Mouse (Mus musculus): ENCODE results near the gene Cryz. TPM values are rescaled to one million over a fixed set of nuclear protein-coding genes. Genes with fewer than 3 reads are reported as not detected.

The Cryz gene
- polyA plus RNA-seq, 1 experiment from 2014 or later, result 24.2 TPM

- WGBS, result 93% methylated on average over 8 of the region's 8 CpGs
- H3K27me3 ChIP-seq (ENCODE audit: poor library complexity, severe bottlenecking), result no peaks in the 10 kb centered on the region
- DNase-seq (ENCODE audit: extremely low spot score, low spot score), result no peak
These were observed 12.2 kb upstream of the Cryz start for GRCm38 (mm10) chr3:154584351-154584750.

DNA sequence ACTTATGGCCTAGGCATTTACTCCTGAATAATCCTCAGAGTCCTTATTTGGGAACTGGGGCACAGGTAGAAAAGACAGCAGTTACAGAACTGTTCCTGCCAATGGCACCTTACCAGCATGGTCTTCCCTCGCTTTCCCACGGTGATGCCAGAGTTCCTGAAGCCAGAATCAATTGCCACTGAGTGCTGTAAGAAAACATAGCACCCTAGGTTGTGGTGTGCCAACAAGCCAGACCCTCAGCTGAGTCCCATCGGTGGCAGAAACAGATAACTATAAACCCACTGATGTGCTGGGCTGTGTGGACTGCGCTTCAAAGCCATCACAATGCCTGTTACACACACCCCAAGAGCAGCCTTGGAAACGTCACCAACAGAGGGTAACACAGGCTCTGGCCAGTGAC, 5.5 kb upstream of the Cryz start:
- Histone ChIP-seq H3K4me1 (no peaks in the 10 kb centered on the region), H3K27ac (no peak overlapping the region), H3K27me3 (ENCODE audit: poor library complexity, severe bottlenecking) (no peaks in the 10 kb centered on the region), H3K4me3 (no peak overlapping the region), H3K9me3 (no peaks in the 10 kb centered on the region), H3K36me3 (replicated peaks) (peaks cover 81% of the 10 kb centered on the region)
- 90% methylated on average over 5 of the region's 5 CpGs for WGBS
- no peak for DNase-seq (ENCODE audit: extremely low spot score, low spot score)

More at GRCm38 (mm10) chr3:154584351-154584750, 12.2 kb upstream of the Cryz start:
- Histone ChIP-seq H3K27ac (no peak overlapping the region), H3K36me3 (replicated peaks) (peaks cover 61% of the 10 kb centered on the region), H3K4me3 (no peak overlapping the region), H3K4me1 (no peaks in the 10 kb centered on the region), H3K9me3 (no peaks in the 10 kb centered on the region)

DNA sequence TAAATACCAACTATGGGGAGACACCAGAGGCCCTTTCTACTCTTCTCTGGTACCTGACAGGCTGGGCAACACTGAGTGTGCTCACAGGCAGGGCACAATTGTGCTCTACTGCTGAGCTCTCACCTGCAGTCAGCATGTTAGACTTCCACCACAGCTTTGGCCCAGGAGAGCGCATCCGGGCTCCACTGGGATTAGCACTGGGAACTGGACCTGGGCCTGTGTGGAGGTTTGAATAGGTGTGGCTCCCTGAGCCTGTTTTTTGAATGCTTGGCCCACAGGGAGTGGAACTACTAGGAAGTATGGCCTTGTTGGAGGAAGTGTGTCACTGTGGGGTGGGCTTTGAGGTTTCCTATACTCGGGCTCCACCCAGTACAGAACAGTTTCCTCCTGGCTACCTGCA, 4.9 kb upstream of the Cryz start:
- Histone ChIP-seq H3K4me1 (peaks cover 3% of the 10 kb centered on the region), H3K27me3 (ENCODE audit: poor library complexity, severe bottlenecking) (no peaks in the 10 kb centered on the region), H3K9me3 (no peaks in the 10 kb centered on the region), H3K36me3 (replicated peaks) (peaks cover 74% of the 10 kb centered on the region), H3K4me3 (no peak overlapping the region), H3K27ac (no peak overlapping the region)
- no peak for DNase-seq (ENCODE audit: extremely low spot score, low spot score)
- 94% methylated on average over 3 of the region's 3 CpGs for WGBS

DNA sequence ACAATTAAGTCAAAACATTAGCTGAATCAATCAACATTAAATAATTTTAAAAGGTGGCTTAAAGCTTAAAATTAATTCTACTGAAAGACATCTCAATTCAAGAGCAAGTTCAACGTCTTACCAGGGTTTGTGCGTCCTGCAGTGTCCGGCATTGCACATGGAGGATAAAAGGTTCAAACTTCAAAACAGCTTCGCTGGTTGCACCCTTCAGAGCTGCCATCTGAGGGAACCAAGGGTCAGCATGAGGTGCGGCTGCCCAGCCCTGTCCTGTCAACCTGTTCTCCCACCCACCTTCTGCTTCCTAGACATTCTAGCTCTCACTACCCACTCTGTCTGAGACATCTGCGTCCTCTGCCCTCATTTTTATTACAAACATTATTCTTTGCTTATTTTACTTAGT, 2.9 kb upstream of the Cryz start:
- Histone ChIP-seq H3K36me3 (replicated peaks) (peaks cover 55% of the 10 kb centered on the region), H3K4me3 (no peak overlapping the region), H3K9me3 (no peaks in the 10 kb centered on the region), H3K27me3 (ENCODE audit: poor library complexity, severe bottlenecking) (no peaks in the 10 kb centered on the region), H3K4me1 (peaks cover 13% of the 10 kb centered on the region), H3K27ac (no peak overlapping the region)
- 95% methylated on average over 6 of the region's 6 CpGs for WGBS
- no peak for DNase-seq (ENCODE audit: extremely low spot score, low spot score)

GRCm38 (mm10) chr3:154594156-154594555, 2.4 kb upstream of the Cryz start:
- Histone ChIP-seq H3K27me3 (ENCODE audit: poor library complexity, severe bottlenecking) (no peaks in the 10 kb centered on the region), H3K4me1 (peaks cover 13% of the 10 kb centered on the region), H3K36me3 (replicated peaks) (peaks cover 53% of the 10 kb centered on the region), H3K9me3 (no peaks in the 10 kb centered on the region), H3K4me3 (no peak overlapping the region), H3K27ac (no peak overlapping the region)
- 96% methylated on average over 6 of the region's 6 CpGs for WGBS
- no peak for DNase-seq (ENCODE audit: extremely low spot score, low spot score)

DNA sequence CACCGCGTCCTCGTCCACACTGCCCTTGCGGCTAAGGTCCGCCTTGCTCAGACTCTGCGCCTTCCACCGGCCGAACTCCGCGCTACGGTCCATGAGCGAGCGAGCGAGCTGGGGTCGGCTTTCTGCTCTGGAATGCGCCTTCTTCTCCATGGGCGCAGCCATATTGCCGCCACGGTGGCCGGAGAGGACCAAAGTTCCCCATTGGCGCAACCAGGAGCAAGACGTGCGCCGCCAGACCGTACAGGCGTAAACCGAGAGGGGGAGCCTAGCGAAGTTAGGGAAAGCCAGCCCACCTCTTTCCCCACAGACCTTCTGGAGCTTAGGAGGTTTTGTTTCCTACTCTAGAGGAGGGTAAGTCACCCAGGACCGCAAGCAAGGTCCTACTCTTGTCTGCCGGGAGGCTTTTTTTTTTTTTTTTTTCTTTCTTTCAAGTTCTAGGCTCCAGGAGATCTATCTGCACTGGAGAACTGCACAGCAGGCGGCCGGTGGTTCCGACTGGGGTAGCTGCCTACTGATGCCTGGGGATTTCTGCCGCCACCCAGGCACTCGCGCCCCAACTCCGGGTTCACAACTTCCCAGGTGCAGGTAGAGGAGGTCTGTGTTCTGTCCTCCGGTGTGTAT, 533 bp downstream of the Cryz start, which contains the start of gene Tyw3:
Gene Tyw3, minus strand, starts transcription at position 171 of the 621 bp plus-strand sequence.
- H3K4me1 ChIP-seq, result peaks cover 13% of the 10 kb centered on the region
- no peaks in the 10 kb centered on the region for H3K27me3 ChIP-seq (ENCODE audit: poor library complexity, severe bottlenecking)
- H3K27ac ChIP-seq, result peak within 1 kb of the TSS; percentile 96
- H3K4me3 ChIP-seq, result peak within 1 kb of the TSS; percentile 64
- H3K36me3 ChIP-seq (replicated peaks), result peaks cover 24% of the 10 kb centered on the region
- under 1% methylated on average over 38 of the region's 38 CpGs for WGBS
- peak; percentile 94 for DNase-seq (ENCODE audit: extremely low spot score, low spot score)
- no peaks in the 10 kb centered on the region for H3K9me3 ChIP-seq

GRCm38 (mm10) chr3:154597561-154597960, 1.1 kb downstream of the Cryz start:
- no peaks in the 10 kb centered on the region for H3K9me3 ChIP-seq
- no peak for DNase-seq (ENCODE audit: extremely low spot score, low spot score)
- peaks cover 19% of the 10 kb centered on the region for H3K36me3 ChIP-seq (replicated peaks)
- H3K27ac ChIP-seq, result peak overlapping the region; percentile 96
- H3K27me3 ChIP-seq (ENCODE audit: poor library complexity, severe bottlenecking), result no peaks in the 10 kb centered on the region
- H3K4me1 ChIP-seq, result peaks cover 13% of the 10 kb centered on the region
- WGBS, result 42% methylated on average over 7 of the region's 7 CpGs
- peak overlapping the region; percentile 64 for H3K4me3 ChIP-seq

- H3K27ac ChIP-seq, result no peak overlapping the region
- peaks cover 10% of the 10 kb centered on the region for H3K4me1 ChIP-seq
- no peaks in the 10 kb centered on the region for H3K9me3 ChIP-seq
- H3K36me3 ChIP-seq (replicated peaks), result peaks cover 17% of the 10 kb centered on the region
- H3K4me3 ChIP-seq, result no peak overlapping the region
- DNase-seq (ENCODE audit: extremely low spot score, low spot score), result no peak
- no peaks in the 10 kb centered on the region for H3K27me3 ChIP-seq (ENCODE audit: poor library complexity, severe bottlenecking)
These were observed 5.6 kb downstream of the Cryz start for GRCm38 (mm10) chr3:154602141-154602540.

DNA sequence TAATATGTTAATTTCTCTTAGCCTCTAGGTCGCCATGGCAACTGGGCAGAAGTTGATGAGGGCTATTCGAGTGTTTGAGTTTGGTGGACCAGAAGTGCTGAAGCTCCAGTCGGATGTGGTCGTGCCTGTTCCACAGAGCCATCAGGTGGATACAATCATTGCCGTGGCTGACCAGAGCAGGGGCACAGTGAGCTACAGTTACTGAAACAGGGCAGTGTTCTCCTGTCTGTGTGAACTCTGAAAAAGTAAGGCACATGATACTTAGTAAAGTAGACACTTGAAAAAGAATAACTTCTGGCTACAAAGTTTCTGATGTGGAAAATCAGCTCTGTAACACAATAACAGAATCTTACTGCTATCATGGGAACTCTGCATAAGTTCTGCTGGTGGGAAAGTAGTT, 8.4 kb downstream of the Cryz start:
- DNase-seq (ENCODE audit: extremely low spot score, low spot score), result no peak
- Histone ChIP-seq H3K27me3 (ENCODE audit: poor library complexity, severe bottlenecking) (no peaks in the 10 kb centered on the region), H3K4me3 (no peak overlapping the region), H3K36me3 (replicated peaks) (peaks cover 31% of the 10 kb centered on the region), H3K27ac (no peak overlapping the region), H3K9me3 (no peaks in the 10 kb centered on the region), H3K4me1 (no peaks in the 10 kb centered on the region)
- WGBS, result 82% methylated on average over 5 of the region's 5 CpGs

DNA sequence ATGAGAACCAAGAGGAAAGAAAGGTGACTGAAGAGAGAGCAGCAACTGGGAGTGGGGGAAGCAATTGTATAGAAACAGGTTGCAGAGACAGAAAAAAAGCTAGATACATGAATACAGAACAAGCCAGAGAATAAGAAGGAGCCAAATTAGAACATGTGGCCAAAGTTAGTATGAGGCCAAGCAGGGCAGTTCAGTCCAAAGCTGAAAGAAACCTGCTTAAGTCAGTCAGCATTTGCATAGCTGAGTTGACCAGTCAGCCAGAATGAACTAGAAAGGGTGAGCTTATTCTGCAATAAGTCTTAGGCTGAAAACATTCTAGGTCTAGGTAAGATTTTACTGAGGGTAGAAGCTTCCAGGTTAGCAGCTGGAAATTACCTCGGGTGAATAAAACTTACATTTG, 11.4 kb downstream of the Cryz start:
- Histone ChIP-seq H3K4me1 (no peaks in the 10 kb centered on the region), H3K36me3 (replicated peaks) (peaks cover 55% of the 10 kb centered on the region), H3K9me3 (no peaks in the 10 kb centered on the region), H3K27ac (no peak overlapping the region), H3K4me3 (no peak overlapping the region), H3K27me3 (ENCODE audit: poor library complexity, severe bottlenecking) (no peaks in the 10 kb centered on the region)
- no peak for DNase-seq (ENCODE audit: extremely low spot score, low spot score)
- 88% methylated on average over 1 of the region's 1 CpGs for WGBS

DNA sequence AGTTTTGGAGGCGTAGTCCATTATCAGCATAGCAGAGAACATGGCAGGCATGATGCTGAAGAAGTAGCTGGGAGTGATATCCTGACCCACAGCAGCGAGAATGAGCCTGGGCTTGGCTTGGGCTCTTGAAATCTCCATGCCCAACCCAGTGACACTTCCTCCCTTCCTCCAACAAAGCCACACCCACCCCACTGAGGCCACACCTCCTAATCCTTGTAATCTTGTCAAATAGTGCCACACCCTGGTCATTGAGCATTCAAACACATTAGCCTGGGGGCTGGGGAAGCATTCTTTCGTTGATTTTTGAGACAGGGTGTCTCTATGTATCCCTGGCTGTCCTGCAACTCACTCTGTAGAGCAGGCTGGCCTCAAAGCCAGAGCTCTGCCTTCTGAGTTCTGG, 15.4 kb downstream of the Cryz start:
- Histone ChIP-seq H3K4me3 (no peak overlapping the region), H3K4me1 (no peaks in the 10 kb centered on the region), H3K27me3 (ENCODE audit: poor library complexity, severe bottlenecking) (no peaks in the 10 kb centered on the region), H3K27ac (no peak overlapping the region), H3K36me3 (replicated peaks) (peaks cover 56% of the 10 kb centered on the region), H3K9me3 (no peaks in the 10 kb centered on the region)
- WGBS, result 79% methylated on average over 3 of the region's 3 CpGs
- DNase-seq (ENCODE audit: extremely low spot score, low spot score), result no peak

DNA sequence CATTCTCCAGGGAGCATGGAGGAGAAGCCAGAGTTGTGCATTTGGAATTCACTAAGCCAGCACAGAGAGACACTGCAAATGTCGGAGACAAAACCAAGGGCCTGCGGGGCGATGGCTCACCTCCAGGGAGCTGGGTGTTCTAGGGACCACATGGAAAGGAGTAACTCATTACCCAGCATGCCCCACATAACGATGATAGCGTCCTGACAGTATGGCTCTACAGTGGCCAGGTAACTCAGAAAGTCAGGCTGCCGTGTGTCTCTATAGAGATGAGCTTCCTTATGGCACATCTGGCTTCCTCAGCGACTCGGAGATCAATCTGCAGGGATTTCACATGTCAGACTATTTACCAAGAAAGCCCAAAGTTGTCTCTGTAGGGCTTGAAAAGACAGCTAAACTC, 18.3 kb downstream of the Cryz start:
- peaks cover 48% of the 10 kb centered on the region for H3K36me3 ChIP-seq (replicated peaks)
- WGBS, result 91% methylated on average over 8 of the region's 8 CpGs
- H3K4me3 ChIP-seq, result no peak overlapping the region
- H3K27me3 ChIP-seq (ENCODE audit: poor library complexity, severe bottlenecking), result no peaks in the 10 kb centered on the region
- no peak overlapping the region for H3K27ac ChIP-seq
- no peaks in the 10 kb centered on the region for H3K9me3 ChIP-seq
- H3K4me1 ChIP-seq, result no peaks in the 10 kb centered on the region
- DNase-seq (ENCODE audit: extremely low spot score, low spot score), result no peak

DNA sequence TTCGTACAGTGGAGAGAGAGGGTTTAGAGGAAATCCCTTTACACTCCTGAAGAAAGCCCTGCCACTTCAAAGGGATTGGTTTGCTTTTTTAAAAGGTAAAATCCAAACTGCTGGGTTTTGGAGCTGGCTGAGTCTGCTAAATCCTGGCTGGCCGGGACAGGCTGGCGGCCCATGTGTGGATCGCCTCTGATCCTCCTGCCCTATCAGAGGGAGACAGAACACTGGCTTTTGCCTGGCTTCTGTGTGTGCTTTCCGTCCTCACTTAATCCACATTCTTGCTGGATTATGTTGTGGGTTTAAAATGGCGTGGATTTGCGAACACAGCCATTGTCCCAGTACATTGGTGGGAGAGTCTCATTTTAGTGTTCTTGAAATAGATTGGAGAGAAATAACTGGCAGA, 18.8 kb downstream of the Cryz start:
- WGBS, result 72% methylated on average over 7 of the region's 7 CpGs
- no peaks in the 10 kb centered on the region for H3K9me3 ChIP-seq
- DNase-seq (ENCODE audit: extremely low spot score, low spot score), result no peak
- no peaks in the 10 kb centered on the region for H3K4me1 ChIP-seq
- H3K4me3 ChIP-seq, result no peak overlapping the region
- H3K27ac ChIP-seq, result no peak overlapping the region
- peaks cover 48% of the 10 kb centered on the region for H3K36me3 ChIP-seq (replicated peaks)
- no peaks in the 10 kb centered on the region for H3K27me3 ChIP-seq (ENCODE audit: poor library complexity, severe bottlenecking)

GRCm38 (mm10) chr3:154616106-154616505, 19.6 kb downstream of the Cryz start:
- WGBS, result 90% methylated on average over 4 of the region's 4 CpGs
- Histone ChIP-seq H3K9me3 (no peaks in the 10 kb centered on the region), H3K36me3 (replicated peaks) (peaks cover 44% of the 10 kb centered on the region), H3K27me3 (ENCODE audit: poor library complexity, severe bottlenecking) (no peaks in the 10 kb centered on the region), H3K4me3 (no peak overlapping the region), H3K27ac (no peak overlapping the region), H3K4me1 (no peaks in the 10 kb centered on the region)
- DNase-seq (ENCODE audit: extremely low spot score, low spot score), result no peak
